ENCODE assay signal across 9 mouse cellular contexts in genomic region chrX:164245714-164246113, GRCm38 (mm10). TPM values are rescaled to one million over a fixed set of nuclear protein-coding genes. Genes with fewer than 3 reads are reported as not detected.
A peak's percentile ranks its signal among the peaks of the same experiment; 100 is the strongest.
DNase-seq lines count a peak whose midpoint lies in the region; ATAC-seq and TF ChIP-seq lines count a peak whose summit lies in the region.
"Had no signal": no experiment of that assay in that cellular context is flagged by ENCODE, and none has a peak within 500 bp of the region (broad histone marks: within the 10 kb centered on the region; RNA-seq: fewer than 3 reads in every experiment).

No protein-coding gene starts in this region.

- H3K9me3 ChIP-seq in heart, embryonic 12.5 days (replicated peaks), result no peaks in the 10 kb centered on the region
- H3K9me3 ChIP-seq in heart, embryonic 10.5 days, result no peaks in the 10 kb centered on the region
- H3K9me3 ChIP-seq in heart, postnatal 0 days (replicated peaks; ENCODE audit: control insufficient read depth, low read length), result no peaks in the 10 kb centered on the region
- no peaks in the 10 kb centered on the region for H3K9me3 ChIP-seq in megakaryocyte, embryonic 14.5 days

- TF ChIP-seq EP300 in heart, postnatal 0 days (IDR thresholded peaks at IDR 0.05; ENCODE audit: low read depth), result no peak

- no peaks in the 10 kb centered on the region for H3K27me3 ChIP-seq in heart, embryonic 12.5 days (replicated peaks)
- H3K27me3 ChIP-seq in heart, embryonic 10.5 days (ENCODE audit: insufficient read depth, poor library complexity, severe bottlenecking), result 0 out of 2 replicates have a peak, but pooled peaks cover 7% of the 10 kb centered on the region
- H3K27me3 ChIP-seq in heart, postnatal 0 days (ENCODE audit: control insufficient read depth, insufficient read depth, low read length), result no peaks in the 10 kb centered on the region
- H3K27me3 ChIP-seq in megakaryocyte, embryonic 14.5 days (replicated peaks), result peaks cover 10% of the 10 kb centered on the region

- H3K4me2 ChIP-seq in heart, embryonic 12.5 days, result peak overlapping the region; percentile 38
- 0 out of 2 replicates have a peak overlapping the region, but pooled peaks have one; percentile 4 for H3K4me2 ChIP-seq in heart, postnatal 0 days (ENCODE audit: low read depth, low read length)

- H3K36me3 ChIP-seq in heart, embryonic 12.5 days, result no peaks in the 10 kb centered on the region
- H3K36me3 ChIP-seq in heart, embryonic 10.5 days, result no peaks in the 10 kb centered on the region
- H3K36me3 ChIP-seq in heart, postnatal 0 days (replicated peaks; ENCODE audit: control insufficient read depth, insufficient read depth, low read length), result no peaks in the 10 kb centered on the region
- no peaks in the 10 kb centered on the region for H3K36me3 ChIP-seq in megakaryocyte, embryonic 14.5 days (replicated peaks; ENCODE audit: low read length)

- 18% methylated on average over 5 of the region's 5 CpGs for WGBS in heart, embryonic 12.5 days
- WGBS in heart, embryonic 10.5 days, result 23% methylated on average over 5 of the region's 5 CpGs
- WGBS in heart, postnatal 0 days, result 16% methylated on average over 5 of the region's 5 CpGs

- ATAC-seq in heart, embryonic 12.5 days (ENCODE audit: insufficient number of reproducible peaks, low FRiP score), result no peak
- ATAC-seq in heart, postnatal 0 days (ENCODE audit: insufficient read depth, low read depth), result peak; percentile 41

- no peaks in the 10 kb centered on the region for H3K4me1 ChIP-seq in heart, embryonic 12.5 days (replicated peaks)
- no peaks in the 10 kb centered on the region for H3K4me1 ChIP-seq in heart, embryonic 10.5 days
- no peaks in the 10 kb centered on the region for H3K4me1 ChIP-seq in heart, postnatal 0 days (ENCODE audit: control insufficient read depth, insufficient read depth)
- 0 out of 2 replicates have a peak, but pooled peaks cover 3% of the 10 kb centered on the region for H3K4me1 ChIP-seq in megakaryocyte, embryonic 14.5 days

- H3K27ac ChIP-seq in heart, embryonic 12.5 days (ENCODE audit: poor library complexity, severe bottlenecking), result no peak overlapping the region
- no peak overlapping the region for H3K27ac ChIP-seq in heart, embryonic 10.5 days
- H3K27ac ChIP-seq in heart, postnatal 0 days (ENCODE audit: low read depth), result no peak overlapping the region

- no peak for TF ChIP-seq CTCF in heart, postnatal 0 days (IDR thresholded peaks at IDR 0.05; ENCODE audit: low read depth)

- no peak for DNase-seq in heart, embryonic 10.5 days (ENCODE audit: low spot score)
- peak; percentile 33 for DNase-seq in adipocyte (ENCODE audit: low spot score)
- DNase-seq in heart, postnatal 0 days (ENCODE audit: low spot score), result peak; percentile 7
- DNase-seq in thymus, postnatal 25 days, result no peak
- no peak for DNase-seq in urinary bladder, postnatal 10 days (ENCODE audit: low spot score)
- no peak for DNase-seq in adrenal gland, postnatal 10 days
- DNase-seq: B cell, adult 2 months had no signal

- no peak overlapping the region for H3K4me3 ChIP-seq in heart, embryonic 12.5 days
- no peak overlapping the region for H3K4me3 ChIP-seq in heart, embryonic 10.5 days
- H3K4me3 ChIP-seq in heart, postnatal 0 days (ENCODE audit: low read depth, low read length), result no peak overlapping the region
- H3K4me3 ChIP-seq in megakaryocyte, embryonic 14.5 days (replicated peaks), result peak overlapping the region; percentile 7

- no peak overlapping the region for H3K9ac ChIP-seq in heart, embryonic 12.5 days
- no peak overlapping the region for H3K9ac ChIP-seq in heart, postnatal 0 days (replicated peaks; ENCODE audit: low read depth, low read length)

RNA-seq across cellular contexts. Expression of gene Bmx, which starts 12.3 kb away (rescaled TPM):
- polyA plus RNA-seq in heart, embryonic 12.5 days (2016; fragmentation: Nextera tagmentation; extraction: Ambion mirVana), result 8.7 and 8.8 TPM in 2 replicates
- 3.6 and 5.8 TPM in 2 replicates for polyA plus RNA-seq in heart, embryonic 10.5 days (2016; fragmentation: Nextera tagmentation; extraction: Ambion mirVana)
- 1.8 and 7.7 TPM in 2 replicates for total RNA-seq in heart, postnatal 0 days (2014; rRNA removed; ENCODE audit: low replicate concordance)
- polyA plus RNA-seq in heart, postnatal 0 days (2015; fragmentation: Nextera tagmentation; extraction: Ambion mirVana), result 3.7 and 4.0 TPM in 2 replicates
- polyA plus RNA-seq in megakaryocyte, embryonic 14.5 days (2012; ENCODE audit: insufficient read depth, low replicate concordance), result not detected in 2 replicates
- 1 to 10 TPM; 1.1 to 1.4 TPM for total RNA-seq in adrenal gland, postnatal 10 days (2021)

RNA-seq across cellular contexts. Expression of gene Pir, which starts 23.5 kb away (rescaled TPM):
- polyA plus RNA-seq in heart, embryonic 12.5 days (2016; fragmentation: Nextera tagmentation; extraction: Ambion mirVana), result 9.2 and 9.9 TPM in 2 replicates
- polyA plus RNA-seq in heart, embryonic 10.5 days (2016; fragmentation: Nextera tagmentation; extraction: Ambion mirVana), result 6.8 and 7.3 TPM in 2 replicates
- not detected in 2 replicates for total RNA-seq in heart, postnatal 0 days (2014; rRNA removed; ENCODE audit: low replicate concordance)
- polyA plus RNA-seq in heart, postnatal 0 days (2015; fragmentation: Nextera tagmentation; extraction: Ambion mirVana), result 4.5 and 6.9 TPM in 2 replicates
- 3.5 TPM in 1 of 2 replicates, not detected in the other for polyA plus RNA-seq in megakaryocyte, embryonic 14.5 days (2012; ENCODE audit: insufficient read depth, low replicate concordance)
- 1 to 10 TPM; 3.6 to 7.1 TPM for total RNA-seq in adrenal gland, postnatal 10 days (2021)

Comparison
In these comparisons a context has a peak if more than half of its experiments do, and no peak if none do; other contexts are left out.
1. DNase-seq: peak in adipocyte (single experiment) and heart, postnatal 0 days (single experiment); none in heart, embryonic 10.5 days (single experiment), thymus, postnatal 25 days (single experiment), urinary bladder, postnatal 10 days (single experiment) and adrenal gland, postnatal 10 days (single experiment).